Mouse (Mus musculus): ENCODE measurements around the gene Lcn10. TPM values are rescaled to one million over a fixed set of nuclear protein-coding genes. Genes with fewer than 3 reads are reported as not detected.

The Lcn10 gene
- polyA plus RNA-seq, 1 experiment from 2014 or later, result not detected

- Histone ChIP-seq H3K9ac (ENCODE audit: low read length) (no peak overlapping the region), H3K4me2 (ENCODE audit: low read depth, low read length, severe bottlenecking) (no peak overlapping the region), H3K4me1 (replicated peaks; ENCODE audit: control insufficient read depth, insufficient read depth, low read length) (no peaks in the 10 kb centered on the region), H3K27ac (ENCODE audit: low read depth, low read length) (no peak overlapping the region), H3K36me3 (ENCODE audit: control insufficient read depth, insufficient read depth, low read length) (no peaks in the 10 kb centered on the region), H3K4me3 (ENCODE audit: low read depth, low read length) (no peak overlapping the region), H3K9me3 (ENCODE audit: control insufficient read depth, low read length) (no peaks in the 10 kb centered on the region), H3K27me3 (ENCODE audit: control insufficient read depth, insufficient read depth, low read length) (no peaks in the 10 kb centered on the region)
- ATAC-seq (replicated peaks; ENCODE audit: low FRiP score) (no peak), DNase-seq (ENCODE audit: low spot score) (no peak)
- WGBS, result 91% methylated on average over 8 of the region's 8 CpGs
Observed at GRCm38 (mm10) chr2:25660279-25660678, 22.2 kb upstream of the Lcn10 start.

- Histone ChIP-seq H3K27ac (ENCODE audit: low read depth, low read length) (no peak overlapping the region), H3K36me3 (ENCODE audit: control insufficient read depth, insufficient read depth, low read length) (no peaks in the 10 kb centered on the region), H3K9me3 (ENCODE audit: control insufficient read depth, low read length) (no peaks in the 10 kb centered on the region), H3K4me2 (ENCODE audit: low read depth, low read length, severe bottlenecking) (no peak overlapping the region), H3K4me3 (ENCODE audit: low read depth, low read length) (no peak overlapping the region), H3K27me3 (ENCODE audit: control insufficient read depth, insufficient read depth, low read length) (no peaks in the 10 kb centered on the region), H3K4me1 (replicated peaks; ENCODE audit: control insufficient read depth, insufficient read depth, low read length) (no peaks in the 10 kb centered on the region), H3K9ac (ENCODE audit: low read length) (no peak overlapping the region)
- DNase-seq (ENCODE audit: low spot score) (no peak), ATAC-seq (replicated peaks; ENCODE audit: low FRiP score) (no peak)
- whole genome bisulfite sequencing, result 90% methylated on average over 6 of the region's 6 CpGs
Observed at GRCm38 (mm10) chr2:25661245-25661970, 21.1 kb upstream of the Lcn10 start.

GRCm38 (mm10) chr2:25663511-25663910, 19.0 kb upstream of the Lcn10 start:
- DNase-seq (ENCODE audit: low spot score) (peak; percentile 70), ATAC-seq (replicated peaks; ENCODE audit: low FRiP score) (no peak)
- H3K27me3 ChIP-seq (ENCODE audit: control insufficient read depth, insufficient read depth, low read length), result no peaks in the 10 kb centered on the region
- H3K27ac ChIP-seq (ENCODE audit: low read depth, low read length), result no peak overlapping the region
- no peak overlapping the region for H3K4me3 ChIP-seq (ENCODE audit: low read depth, low read length)
- H3K9me3 ChIP-seq (ENCODE audit: control insufficient read depth, low read length), result no peaks in the 10 kb centered on the region
- WGBS, result 72% methylated on average over 1 of the region's 1 CpGs
- H3K9ac ChIP-seq (ENCODE audit: low read length), result no peak overlapping the region
- no peaks in the 10 kb centered on the region for H3K36me3 ChIP-seq (ENCODE audit: control insufficient read depth, insufficient read depth, low read length)
- H3K4me1 ChIP-seq (replicated peaks; ENCODE audit: control insufficient read depth, insufficient read depth, low read length), result no peaks in the 10 kb centered on the region
- H3K4me2 ChIP-seq (ENCODE audit: low read depth, low read length, severe bottlenecking), result no peak overlapping the region

- no peak for DNase-seq (ENCODE audit: low spot score)
Observed at GRCm38 (mm10) chr2:25664125-25664524, 18.4 kb upstream of the Lcn10 start.

GRCm38 (mm10) chr2:25666516-25666915, 16.0 kb upstream of the Lcn10 start:
- H3K9me3 ChIP-seq (ENCODE audit: control insufficient read depth, low read length), result no peaks in the 10 kb centered on the region
- H3K9ac ChIP-seq (ENCODE audit: low read length), result no peak overlapping the region
- H3K27me3 ChIP-seq (ENCODE audit: control insufficient read depth, insufficient read depth, low read length), result no peaks in the 10 kb centered on the region
- no peaks in the 10 kb centered on the region for H3K4me1 ChIP-seq (replicated peaks; ENCODE audit: control insufficient read depth, insufficient read depth, low read length)
- ATAC-seq (replicated peaks; ENCODE audit: low FRiP score) (no peak), DNase-seq (ENCODE audit: low spot score) (peak; percentile 13)
- H3K36me3 ChIP-seq (ENCODE audit: control insufficient read depth, insufficient read depth, low read length), result no peaks in the 10 kb centered on the region
- no peak overlapping the region for H3K27ac ChIP-seq (ENCODE audit: low read depth, low read length)
- H3K4me2 ChIP-seq (ENCODE audit: low read depth, low read length, severe bottlenecking), result no peak overlapping the region
- whole genome bisulfite sequencing, result 76% methylated on average over 1 of the region's 1 CpGs
- no peak overlapping the region for H3K4me3 ChIP-seq (ENCODE audit: low read depth, low read length)

More at GRCm38 (mm10) chr2:25664125-25664524, 18.4 kb upstream of the Lcn10 start:
- WGBS, result 87% methylated on average over 5 of the region's 5 CpGs
- Histone ChIP-seq H3K27me3 (ENCODE audit: control insufficient read depth, insufficient read depth, low read length) (no peaks in the 10 kb centered on the region), H3K9ac (ENCODE audit: low read length) (no peak overlapping the region), H3K4me3 (ENCODE audit: low read depth, low read length) (no peak overlapping the region), H3K27ac (ENCODE audit: low read depth, low read length) (no peak overlapping the region), H3K36me3 (ENCODE audit: control insufficient read depth, insufficient read depth, low read length) (no peaks in the 10 kb centered on the region), H3K4me1 (replicated peaks; ENCODE audit: control insufficient read depth, insufficient read depth, low read length) (no peaks in the 10 kb centered on the region), H3K4me2 (ENCODE audit: low read depth, low read length, severe bottlenecking) (no peak overlapping the region), H3K9me3 (ENCODE audit: control insufficient read depth, low read length) (no peaks in the 10 kb centered on the region)
- ATAC-seq (replicated peaks; ENCODE audit: low FRiP score), result no peak

- DNase-seq (ENCODE audit: low spot score), result no peak
- Histone ChIP-seq H3K9ac (ENCODE audit: low read length) (no peak within 1 kb of the TSS), H3K9me3 (ENCODE audit: control insufficient read depth, low read length) (no peaks in the 10 kb centered on the region), H3K4me1 (replicated peaks; ENCODE audit: control insufficient read depth, insufficient read depth, low read length) (no peaks in the 10 kb centered on the region), H3K27me3 (ENCODE audit: control insufficient read depth, insufficient read depth, low read length) (no peaks in the 10 kb centered on the region), H3K4me3 (ENCODE audit: low read depth, low read length) (no peak within 1 kb of the TSS), H3K27ac (ENCODE audit: low read depth, low read length) (no peak within 1 kb of the TSS), H3K36me3 (ENCODE audit: control insufficient read depth, insufficient read depth, low read length) (no peaks in the 10 kb centered on the region), H3K4me2 (ENCODE audit: low read depth, low read length, severe bottlenecking) (no peak within 1 kb of the TSS)
- ATAC-seq (replicated peaks; ENCODE audit: low FRiP score), result no peak
- WGBS, result 91% methylated on average over 3 of the region's 3 CpGs
Observed at GRCm38 (mm10) chr2:25676486-25676885, 6.0 kb upstream of the Lcn10 start, which contains the start of gene Lcn6. Lcn6 (plus strand) TSS chr2:25676786.

- no peaks in the 10 kb centered on the region for H3K27me3 ChIP-seq (ENCODE audit: control insufficient read depth, insufficient read depth, low read length)
- no peaks in the 10 kb centered on the region for H3K36me3 ChIP-seq (ENCODE audit: control insufficient read depth, insufficient read depth, low read length)
- ATAC-seq (replicated peaks; ENCODE audit: low FRiP score), result no peak
- no peak overlapping the region for H3K27ac ChIP-seq (ENCODE audit: low read depth, low read length)
- H3K9me3 ChIP-seq (ENCODE audit: control insufficient read depth, low read length), result no peaks in the 10 kb centered on the region
- no peak overlapping the region for H3K4me3 ChIP-seq (ENCODE audit: low read depth, low read length)
- no peaks in the 10 kb centered on the region for H3K4me1 ChIP-seq (replicated peaks; ENCODE audit: control insufficient read depth, insufficient read depth, low read length)
- DNase-seq (ENCODE audit: low spot score), result no peak
- H3K4me2 ChIP-seq (ENCODE audit: low read depth, low read length, severe bottlenecking), result no peak overlapping the region
- 85% methylated on average over 6 of the region's 6 CpGs for WGBS
- H3K9ac ChIP-seq (ENCODE audit: low read length), result no peak overlapping the region
Observed at GRCm38 (mm10) chr2:25679559-25679958, 3.0 kb upstream of the Lcn10 start.

GRCm38 (mm10) chr2:25686941-25687340, 4.4 kb downstream of the Lcn10 start:
- no peak overlapping the region for H3K9ac ChIP-seq (ENCODE audit: low read length)
- WGBS, result 71% methylated on average over 4 of the region's 4 CpGs

GRCm38 (mm10) chr2:25694605-25695004, 12.1 kb downstream of the Lcn10 start:
- Histone ChIP-seq H3K27ac (ENCODE audit: low read depth, low read length) (no peak overlapping the region), H3K4me3 (ENCODE audit: low read depth, low read length) (no peak overlapping the region), H3K4me2 (ENCODE audit: low read depth, low read length, severe bottlenecking) (no peak overlapping the region), H3K4me1 (replicated peaks; ENCODE audit: control insufficient read depth, insufficient read depth, low read length) (no peaks in the 10 kb centered on the region), H3K27me3 (ENCODE audit: control insufficient read depth, insufficient read depth, low read length) (no peaks in the 10 kb centered on the region), H3K36me3 (ENCODE audit: control insufficient read depth, insufficient read depth, low read length) (no peaks in the 10 kb centered on the region), H3K9me3 (ENCODE audit: control insufficient read depth, low read length) (no peaks in the 10 kb centered on the region), H3K9ac (ENCODE audit: low read length) (no peak overlapping the region)
- peak; percentile 76 for DNase-seq (ENCODE audit: low spot score)
- ATAC-seq (replicated peaks; ENCODE audit: low FRiP score), result no peak

More at GRCm38 (mm10) chr2:25686941-25687340, 4.4 kb downstream of the Lcn10 start:
- DNase-seq (ENCODE audit: low spot score), result no peak
- ATAC-seq (replicated peaks; ENCODE audit: low FRiP score), result no peak
- no peaks in the 10 kb centered on the region for H3K36me3 ChIP-seq (ENCODE audit: control insufficient read depth, insufficient read depth, low read length)
- H3K9me3 ChIP-seq (ENCODE audit: control insufficient read depth, low read length), result no peaks in the 10 kb centered on the region
- no peaks in the 10 kb centered on the region for H3K27me3 ChIP-seq (ENCODE audit: control insufficient read depth, insufficient read depth, low read length)
- H3K4me2 ChIP-seq (ENCODE audit: low read depth, low read length, severe bottlenecking), result no peak overlapping the region
- H3K4me1 ChIP-seq (replicated peaks; ENCODE audit: control insufficient read depth, insufficient read depth, low read length), result no peaks in the 10 kb centered on the region
- H3K4me3 ChIP-seq (ENCODE audit: low read depth, low read length), result no peak overlapping the region
- no peak overlapping the region for H3K27ac ChIP-seq (ENCODE audit: low read depth, low read length)

Data from forebrain, embryonic 11.5 days (tissue).